Mouse (Mus musculus) heart, adult 2 months (tissue): Measurements from ENCODE around the gene Taar6. TPM values are rescaled to one million over a fixed set of nuclear protein-coding genes. Genes with fewer than 3 reads are reported as not detected.

Experiments used
- DNase-seq, 2 experiments: peaks; one replicate each; pipeline ENCODE4 v3.0.0; 2021
- H3K27ac ChIP-seq: fragments of 200-600 bp; 2 replicates; pipeline ENCODE4 v1.8.1; 2022
- H3K27me3 ChIP-seq: fragments of 200-500 bp; 2 replicates; pipeline ENCODE4 v1.6.1; 2012; ENCODE audit warnings: mild to moderate bottlenecking, low read length, inconsistent platforms, mixed read lengths; ENCODE audit not compliant: control insufficient read depth, insufficient read depth
- H3K36me3 ChIP-seq: fragments of 200-500 bp; 2 replicates; pipeline ENCODE4 v1.6.1; 2012; ENCODE audit warnings: low read length, inconsistent platforms; ENCODE audit not compliant: control insufficient read depth, insufficient read depth
- H3K4me1 ChIP-seq: fragments of 200-500 bp; 2 replicates; pipeline ENCODE4 v1.6.1; 2011; ENCODE audit warnings: low read length; ENCODE audit not compliant: control insufficient read depth, insufficient read depth
- H3K4me3 ChIP-seq: fragments of 200-600 bp; 2 replicates; pipeline ENCODE4 v1.8.1; 2022
- H3K79me2 ChIP-seq: fragments of 200-500 bp; replicated peaks from 2 replicates; pipeline ENCODE4 v1.6.1; 2012; ENCODE audit warnings: mild to moderate bottlenecking, inconsistent platforms, low read length, moderate library complexity, mixed read lengths; ENCODE audit not compliant: control insufficient read depth, insufficient read depth
- H3K9ac ChIP-seq: fragments of 200-500 bp; 2 replicates; pipeline ENCODE4 v1.6.1; 2012; ENCODE audit warnings: low read depth, mild to moderate bottlenecking, control low read depth, inconsistent platforms, low read length, mixed read lengths
- CTCF ChIP-seq: fragments of 200-600 bp; IDR thresholded peaks from 2 replicates; pipeline ENCODE4 v1.8.1; 2022; ENCODE audit warnings: antibody characterized with exemption, mild to moderate bottlenecking, moderate library complexity
- EP300 ChIP-seq: fragments of 200-500 bp; IDR thresholded peaks from 2 replicates; pipeline ENCODE4 v1.6.1; 2011; ENCODE audit warnings: low read depth, low read length, control low read depth; ENCODE audit not compliant: insufficient read depth
- POLR2A ChIP-seq: fragments of 200-500 bp; IDR thresholded peaks from 2 replicates; pipeline ENCODE4 v1.6.1; 2011; ENCODE audit warnings: mild to moderate bottlenecking, low read depth, low read length, control low read depth; ENCODE audit not compliant: insufficient read depth
- WGBS: fragments of 180-500 bp; shearing (Covaris S2); methylation state at CpG from one replicate; pipeline ENCODE4 v1.1.7; 2018; 5-methylcytosine and 5-hydroxymethylcytosine counted together
- intact Hi-C: fragments of 180-260 bp; cut with DNase I; formaldehyde crosslinking; loops from one replicate; pipeline ENCODE4 v1.15.1; 2025
- polyA plus RNA-seq: library from polyadenylated mRNA; depleted of rRNA; stranded (reverse); fragments of >200 nt; gene quantifications from 2 replicates; pipeline ENCODE4 v1.2.3, GENCODE M21; 2012
- total RNA-seq, 2 experiments: library from RNA; stranded (reverse); gene quantifications; 2 replicates each; pipeline ENCODE4 v1.2.3; 2021

Taar6 gene
- total and polyA plus RNA-seq, 3 experiments, result not detected

DNA sequence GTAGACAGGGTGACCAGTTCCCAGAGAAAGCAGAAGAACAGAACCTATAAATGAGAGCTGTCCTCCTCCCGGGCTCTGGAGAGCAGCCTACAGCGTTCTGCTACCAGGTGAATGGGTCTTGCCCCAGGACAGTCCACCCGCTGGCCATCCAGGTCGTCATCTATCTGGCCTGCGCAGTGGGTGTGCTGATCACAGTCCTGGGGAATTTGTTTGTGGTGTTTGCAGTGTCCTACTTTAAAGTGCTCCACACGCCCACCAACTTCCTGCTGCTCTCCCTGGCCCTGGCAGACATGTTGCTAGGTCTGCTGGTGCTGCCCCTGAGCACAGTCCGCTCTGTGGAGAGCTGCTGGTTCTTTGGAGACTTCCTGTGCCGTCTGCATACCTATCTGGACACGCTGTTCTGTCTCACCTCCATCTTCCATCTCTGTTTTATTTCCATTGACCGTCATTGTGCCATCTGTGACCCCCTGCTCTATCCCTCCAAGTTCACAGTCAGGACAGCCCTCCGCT lies 14.7 kb downstream of the Taar6 start, which contains the start of gene Taar5:
Taar5 (plus strand) TSS at position 51 of the 510 bp plus-strand sequence.
- Histone ChIP-seq H3K36me3 (no peaks in the 10 kb centered on the region), H3K9ac (no peak within 1 kb of the TSS), H3K27ac (no peak within 1 kb of the TSS), H3K4me1 (no peaks in the 10 kb centered on the region), H3K79me2 (no peaks in the 10 kb centered on the region), H3K4me3 (no peak within 1 kb of the TSS), H3K27me3 (no peaks in the 10 kb centered on the region)
- intact Hi-C loops, result loop anchor here (10.0 kb wide), 1 partner anchor 144 kb away; no protein-coding TSS in a partner anchor
- no peak for DNase-seq
- TF ChIP-seq POLR2A (no peak), CTCF (no peak), EP300 (no peak)
- 80% methylated on average over 11 of the region's 11 CpGs for WGBS

GRCm38 (mm10) chr10:23964921-23965610 lies 20.4 kb downstream of the Taar6 start:
- Histone ChIP-seq H3K4me3 (no peak overlapping the region), H3K4me1 (no peaks in the 10 kb centered on the region), H3K27ac (no peak overlapping the region), H3K9ac (no peak overlapping the region), H3K79me2 (no peaks in the 10 kb centered on the region), H3K36me3 (no peaks in the 10 kb centered on the region), H3K27me3 (no peaks in the 10 kb centered on the region)
- 73% methylated on average over 6 of the region's 6 CpGs for WGBS
- DNase-seq, result no peak
- TF ChIP-seq CTCF, result no peak
- TF ChIP-seq POLR2A, result no peak
- TF ChIP-seq EP300, result no peak
- intact Hi-C loops, result no loop called here

DNA sequence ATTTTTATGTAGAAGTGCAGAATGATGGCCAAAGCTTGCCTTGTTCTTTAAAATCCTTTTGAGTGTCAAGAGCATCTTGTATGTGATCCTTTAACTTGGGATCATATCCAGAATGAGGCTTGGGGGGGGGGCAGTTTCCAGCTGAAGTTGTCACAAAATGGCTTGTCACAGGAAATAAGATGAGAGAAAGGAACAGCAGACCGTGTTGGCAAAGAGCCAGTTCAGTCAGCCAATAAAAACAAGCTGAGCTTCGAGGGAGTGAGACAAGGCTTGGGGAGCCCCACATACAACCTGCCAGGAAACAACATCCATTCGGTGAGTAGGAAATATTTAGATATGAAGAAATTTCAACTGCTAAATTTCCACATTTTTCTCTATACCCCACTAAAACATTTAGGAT lies 22.0 kb downstream of the Taar6 start:
- H3K36me3 ChIP-seq, result no peaks in the 10 kb centered on the region
- H3K4me1 ChIP-seq, result no peaks in the 10 kb centered on the region
- H3K4me3 ChIP-seq, result no peak overlapping the region
- H3K79me2 ChIP-seq, result no peaks in the 10 kb centered on the region
- no peak overlapping the region for H3K27ac ChIP-seq
- 21% methylated on average over 3 of the region's 3 CpGs for WGBS
- no peaks in the 10 kb centered on the region for H3K27me3 ChIP-seq
- intact Hi-C loops, result no loop called here
- TF ChIP-seq POLR2A, result no peak
- TF ChIP-seq CTCF, result no peak
- TF ChIP-seq EP300, result no peak
- no peak for DNase-seq
- no peak overlapping the region for H3K9ac ChIP-seq

- Histone ChIP-seq H3K79me2 (no peaks in the 10 kb centered on the region), H3K27ac (no peak within 1 kb of the TSS), H3K4me3 (no peak within 1 kb of the TSS), H3K36me3 (no peaks in the 10 kb centered on the region), H3K4me1 (no peaks in the 10 kb centered on the region), H3K9ac (no peak within 1 kb of the TSS), H3K27me3 (no peaks in the 10 kb centered on the region)
- 88% methylated on average over 13 of the region's 13 CpGs for WGBS
- intact Hi-C loops, result no loop called here
- no peak for DNase-seq
- no peak for TF ChIP-seq EP300
Observed at GRCm38 (mm10) chr10:23960444-23960915, 25.0 kb downstream of the Taar6 start, which contains the start of gene Taar4. Gene Taar4, plus strand, starts transcription at chr10:23960494.

DNA sequence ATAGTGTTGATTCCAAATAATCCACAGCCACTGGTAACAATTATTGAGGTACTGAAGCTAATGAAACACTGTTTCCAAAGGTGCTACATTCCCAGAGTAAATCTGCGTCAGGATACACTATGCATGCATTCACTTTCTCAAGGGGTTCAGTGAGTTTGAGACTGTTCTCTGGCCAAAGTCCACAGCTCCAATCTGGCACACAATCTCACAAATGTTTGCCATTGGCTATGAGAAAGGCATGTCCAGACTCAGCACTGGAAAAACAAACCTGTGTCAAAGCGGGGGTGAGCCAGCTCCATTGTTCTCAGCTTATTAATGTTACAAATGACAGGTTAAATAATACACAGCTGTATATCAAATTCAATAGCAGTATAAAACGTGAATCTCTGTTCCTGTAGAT lies 26.4 kb downstream of the Taar6 start:
- no peaks in the 10 kb centered on the region for H3K4me1 ChIP-seq
- no peaks in the 10 kb centered on the region for H3K79me2 ChIP-seq
- no peak for TF ChIP-seq CTCF
- TF ChIP-seq EP300, result no peak
- no peak for TF ChIP-seq POLR2A
- no peak overlapping the region for H3K4me3 ChIP-seq
- H3K36me3 ChIP-seq, result no peaks in the 10 kb centered on the region
- 42% methylated on average over 3 of the region's 3 CpGs for WGBS
- no peak overlapping the region for H3K27ac ChIP-seq
- no peak overlapping the region for H3K9ac ChIP-seq
- intact Hi-C loops, result no loop called here
- H3K27me3 ChIP-seq, result no peaks in the 10 kb centered on the region
- DNase-seq, result no peak

DNA sequence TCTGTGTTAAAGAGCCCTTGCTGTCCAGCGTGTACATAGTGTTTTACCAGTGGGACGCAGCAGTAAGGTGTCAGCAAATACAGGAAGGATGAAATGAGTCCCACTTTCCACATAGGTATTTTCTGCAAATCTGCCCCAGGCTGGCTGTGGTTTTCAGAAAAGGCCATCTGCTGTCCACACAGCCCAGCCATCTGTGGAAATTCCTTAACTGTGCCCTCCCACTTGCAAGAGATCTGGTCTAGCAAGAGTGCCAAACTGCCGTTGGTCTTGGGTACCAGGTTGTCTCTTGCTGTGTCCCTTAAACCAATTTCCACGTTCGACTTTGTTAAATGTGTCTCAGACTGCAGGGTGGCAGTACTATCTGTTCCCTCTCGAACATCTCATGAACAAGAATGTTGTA lies 33.7 kb downstream of the Taar6 start:
- intact Hi-C loops, result no loop called here

More for the DNA sequence above, 33.7 kb downstream of the Taar6 start:
- TF ChIP-seq POLR2A, result no peak
- no peak for TF ChIP-seq CTCF
- TF ChIP-seq EP300, result no peak
- no peaks in the 10 kb centered on the region for H3K27me3 ChIP-seq
- DNase-seq, result no peak
- 73% methylated on average over 6 of the region's 6 CpGs for WGBS
- H3K9ac ChIP-seq, result no peak overlapping the region
- no peaks in the 10 kb centered on the region for H3K4me1 ChIP-seq
- H3K36me3 ChIP-seq, result no peaks in the 10 kb centered on the region
- H3K79me2 ChIP-seq, result no peaks in the 10 kb centered on the region
- H3K4me3 ChIP-seq, result no peak overlapping the region
- H3K27ac ChIP-seq, result no peak overlapping the region
